Mouse (Mus musculus): ENCODE measurements around the gene Gm28230. TPM values are rescaled to one million over a fixed set of nuclear protein-coding genes. Genes with fewer than 3 reads are reported as not detected.

The Gm28230 gene
- polyA plus RNA-seq, 1 experiment, result not detected

- Histone ChIP-seq H3K27me3 (ENCODE audit: control insufficient read depth, insufficient read depth, insufficient read length) (peaks cover 13% of the 10 kb centered on the region), H3K79me2 (ENCODE audit: control insufficient read depth, insufficient read depth) (no peaks in the 10 kb centered on the region), H3K36me3 (ENCODE audit: control insufficient read depth, insufficient read depth) (no peaks in the 10 kb centered on the region), H3ac (ENCODE audit: control insufficient read depth, insufficient read length, low read depth) (no peak overlapping the region), H3K79me3 (ENCODE audit: low read depth) (no peaks in the 10 kb centered on the region), H3K4me3 (ENCODE audit: insufficient read depth, poor library complexity, severe bottlenecking) (no peak overlapping the region)
- TF ChIP-seq MAX (IDR thresholded peaks at IDR 0.05) (no peak), CTCF (IDR thresholded peaks at IDR 0.05; ENCODE audit: control insufficient read depth, insufficient read depth, insufficient read length) (no peak), MYOG (IDR thresholded peaks at IDR 0.05; ENCODE audit: control insufficient read depth, extremely low read depth, insufficient read length) (no peak), FOSL1 (IDR thresholded peaks at IDR 0.05; ENCODE audit: insufficient read depth, low read length, poor library complexity, severe bottlenecking) (no peak), CEBPB (IDR thresholded peaks at IDR 0.05; ENCODE audit: low read depth) (no peak), MYOD1 (IDR thresholded peaks at IDR 0.05; ENCODE audit: control insufficient read depth, insufficient read length, low read depth) (no peak)
Measured at GRCm38 (mm10) chr2:74777536-74778275, 51.2 kb downstream of the Gm28230 start.

- H3K79me3 ChIP-seq (ENCODE audit: low read depth), result no peaks in the 10 kb centered on the region
- no peak overlapping the region for H3ac ChIP-seq (ENCODE audit: control insufficient read depth, insufficient read length, low read depth)
- H3K79me2 ChIP-seq (ENCODE audit: control insufficient read depth, insufficient read depth), result no peaks in the 10 kb centered on the region
- peaks cover 22% of the 10 kb centered on the region for H3K27me3 ChIP-seq (ENCODE audit: control insufficient read depth, insufficient read depth, insufficient read length)
- no peak for TF ChIP-seq USF1 (IDR thresholded peaks at IDR 0.05; ENCODE audit: low read depth)
- TF ChIP-seq MAX (IDR thresholded peaks at IDR 0.05), result no peak
- TF ChIP-seq MYOD1 (IDR thresholded peaks at IDR 0.05; ENCODE audit: control insufficient read depth, insufficient read length, low read depth), result no peak
- TF ChIP-seq MYOG (IDR thresholded peaks at IDR 0.05; ENCODE audit: control insufficient read depth, extremely low read depth, insufficient read length), result no peak
- no peak for TF ChIP-seq CEBPB (IDR thresholded peaks at IDR 0.05; ENCODE audit: low read depth)
- no peak for TF ChIP-seq CTCF (IDR thresholded peaks at IDR 0.05; ENCODE audit: control insufficient read depth, insufficient read depth, insufficient read length)
- TF ChIP-seq FOSL1 (IDR thresholded peaks at IDR 0.05; ENCODE audit: insufficient read depth, low read length, poor library complexity, severe bottlenecking), result no peak
- H3K4me3 ChIP-seq (ENCODE audit: insufficient read depth, poor library complexity, severe bottlenecking), result no peak overlapping the region
- H3K36me3 ChIP-seq (ENCODE audit: control insufficient read depth, insufficient read depth), result no peaks in the 10 kb centered on the region
Measured at GRCm38 (mm10) chr2:74781386-74781785, 54.9 kb downstream of the Gm28230 start.

GRCm38 (mm10) chr2:74795531-74795930 lies 69.0 kb downstream of the Gm28230 start:
- H3K4me3 ChIP-seq (ENCODE audit: insufficient read depth, poor library complexity, severe bottlenecking), result no peak overlapping the region
- peaks cover 5% of the 10 kb centered on the region for H3K27me3 ChIP-seq (ENCODE audit: control insufficient read depth, insufficient read depth, insufficient read length)
- no peaks in the 10 kb centered on the region for H3K79me2 ChIP-seq (ENCODE audit: control insufficient read depth, insufficient read depth)
- H3ac ChIP-seq (ENCODE audit: control insufficient read depth, insufficient read length, low read depth), result no peak overlapping the region
- no peaks in the 10 kb centered on the region for H3K79me3 ChIP-seq (ENCODE audit: low read depth)
- no peak for TF ChIP-seq MYOG (IDR thresholded peaks at IDR 0.05; ENCODE audit: control insufficient read depth, extremely low read depth, insufficient read length)
- TF ChIP-seq USF1 (IDR thresholded peaks at IDR 0.05; ENCODE audit: low read depth), result no peak
- H3K36me3 ChIP-seq (ENCODE audit: control insufficient read depth, insufficient read depth), result no peaks in the 10 kb centered on the region

Small RNA genes lying within 50 kb of the gene (microRNA-seq; reads per million reads assigned to microRNA genes)
- gene Gm44463 (ENCODE audit: borderline microRNAs expressed) (not detected), gene Mir10b (ENCODE audit: borderline microRNAs expressed) (0.36 reads per million)

Other genes starting within 250 kb of the Gm28230 start
- 7.1 TPM for gene Lnpk, start 147.3 kb upstream of the Gm28230 start, polyA plus RNA-seq (2012; fragmentation: generic; extraction: Trizol)
- gene Evx2, start 67.2 kb upstream of the Gm28230 start, polyA plus RNA-seq (2012; fragmentation: generic; extraction: Trizol), result not detected
- gene Hoxd13, start 58.4 kb upstream of the Gm28230 start, polyA plus RNA-seq (2012; fragmentation: generic; extraction: Trizol), result not detected
- gene Hoxd12, start 51.7 kb upstream of the Gm28230 start, polyA plus RNA-seq (2012; fragmentation: generic; extraction: Trizol), result not detected
- not detected for gene Hoxd11, start 47.2 kb upstream of the Gm28230 start, polyA plus RNA-seq (2012; fragmentation: generic; extraction: Trizol)
- gene Hoxd10, start 34.8 kb upstream of the Gm28230 start, polyA plus RNA-seq (2012; fragmentation: generic; extraction: Trizol), result not detected
- gene Hoxd9, start 29.0 kb upstream of the Gm28230 start, polyA plus RNA-seq (2012; fragmentation: generic; extraction: Trizol), result not detected
- not detected for gene Hoxd8, start 22.1 kb upstream of the Gm28230 start, polyA plus RNA-seq (2012; fragmentation: generic; extraction: Trizol)
- not detected for gene Hoxd3, start 14.8 kb upstream of the Gm28230 start, polyA plus RNA-seq (2012; fragmentation: generic; extraction: Trizol)
- gene Hoxd4, start 14.8 kb upstream of the Gm28230 start, polyA plus RNA-seq (2012; fragmentation: generic; extraction: Trizol), result not detected
- gene Hoxd1, start 36.3 kb downstream of the Gm28230 start, polyA plus RNA-seq (2012; fragmentation: generic; extraction: Trizol), result not detected
- gene Mtx2, start 99.1 kb downstream of the Gm28230 start, polyA plus RNA-seq (2012; fragmentation: generic; extraction: Trizol), result 30.2 TPM